Mouse (Mus musculus) C3H10T1/2 (cell line): ENCODE data around the gene AW146154. TPM values are rescaled to one million over a fixed set of nuclear protein-coding genes. Genes with fewer than 3 reads are reported as not detected.

Experiments
- polyA plus RNA-seq, 2 experiments: library from polyadenylated mRNA; unstranded; fragments of >200 nt; fragmentation: generic; extraction: Trizol; gene quantifications; one replicate each; pipeline ENCODE4 v1.2.1; 2012; ENCODE audit warnings: missing spikeins in 2 of 2

The AW146154 gene
- polyA plus RNA-seq: under 1 TPM; 0.12 to 0.83 TPM

GRCm38 (mm10) chr7:41499389-41500049 lies at the start of gene AW146154, which contains the start of gene Gm20449:
AW146154 (minus strand) TSS chr7:41499890.
Gm20449 (minus strand) TSS chr7:41499417.

GRCm38 (mm10) chr7:41448596-41448995 lies 51.1 kb downstream of the AW146154 start, which contains the start of gene Vmn2r57:
Vmn2r57 (minus strand) TSS chr7:41448696.

Other genes starting within 250 kb of the AW146154 start
- gene AI987944, start 106.5 kb downstream of the AW146154 start, polyA plus RNA-seq: 1 to 10 TPM in 1 of 2 experiments, under 1 TPM in 1; 0.18 to 2.0 TPM
- gene Vmn2r57, start 51.2 kb downstream of the AW146154 start, polyA plus RNA-seq: under 1 TPM in 1 of 2 experiments, not detected in 1; 0.02 TPM
- gene Gm20449, start 473 bp downstream of the AW146154 start, polyA plus RNA-seq: under 1 TPM in 1 of 2 experiments, not detected in 1; 0.02 TPM
- gene Gm6871, start 73.8 kb upstream of the AW146154 start, polyA plus RNA-seq: under 1 TPM in 1 of 2 experiments, not detected in 1; 0.06 TPM
- under 1 TPM; 0.11 to 0.34 TPM for gene 2610021A01Rik, start 99.3 kb upstream of the AW146154 start, polyA plus RNA-seq
- 1 to 10 TPM in 1 of 2 experiments, under 1 TPM in 1; 0.15 to 1.8 TPM for gene Zfp788, start 133.3 kb upstream of the AW146154 start, polyA plus RNA-seq